Mouse (Mus musculus) limb, embryonic 10.5 days (tissue): ENCODE measurements around the gene Cacna1g. TPM values are rescaled to one million over a fixed set of nuclear protein-coding genes. Genes with fewer than 3 reads are reported as not detected.
A peak's percentile ranks its signal among the peaks of the same experiment; 100 is the strongest.

ENCODE experiments used
- DNase-seq: peaks from one replicate; pipeline ENCODE4 v3.0.0-alpha.2; 2017; ENCODE audit warnings: low spot score
- H3K27ac ChIP-seq: fragments of 300-500 bp; sonication (generic); 2 replicates; pipeline ENCODE4 v1.5.1; 2016; ENCODE audit warnings: mild to moderate bottlenecking
- H3K27me3 ChIP-seq: fragments of 300-500 bp; sonication (generic); 2 replicates; pipeline ENCODE4 v1.6.1; 2016; ENCODE audit warnings: low read depth, mild to moderate bottlenecking; ENCODE audit not compliant: poor library complexity, severe bottlenecking
- H3K36me3 ChIP-seq: fragments of 300-500 bp; sonication (generic); 2 replicates; pipeline ENCODE4 v1.6.1; 2016; ENCODE audit warnings: mild to moderate bottlenecking, moderate library complexity
- H3K4me1 ChIP-seq: fragments of 300-500 bp; sonication (generic); 2 replicates; pipeline ENCODE4 v1.6.1; 2016
- H3K4me3 ChIP-seq: fragments of 300-500 bp; sonication (generic); 2 replicates; pipeline ENCODE4 v1.5.1; 2016; ENCODE audit warnings: mild to moderate bottlenecking, moderate library complexity
- H3K9me3 ChIP-seq: fragments of 300-500 bp; sonication (generic); replicated peaks from 2 replicates; pipeline ENCODE4 v1.6.1; 2016; ENCODE audit warnings: mild to moderate bottlenecking
- WGBS: fragments of 180-500 bp; shearing (Covaris S2); methylation state at CpG from one replicate; pipeline ENCODE4 v1.1.7; 2016; 5-methylcytosine and 5-hydroxymethylcytosine counted together
- polyA plus RNA-seq: library from polyadenylated mRNA; unstranded; fragments of >200 nt; fragmentation: Nextera tagmentation; extraction: Ambion mirVana; gene quantifications from 2 replicates; pipeline ENCODE4 v1.2.1, GENCODE M21; 2016

Gene Cacna1g
- polyA plus RNA-seq, 1 experiment from 2014 or later: 21.4 TPM

- no peak overlapping the region for H3K4me3 ChIP-seq
- no peaks in the 10 kb centered on the region for H3K9me3 ChIP-seq
- peaks cover 32% of the 10 kb centered on the region for H3K27me3 ChIP-seq
- no peak for DNase-seq
- H3K36me3 ChIP-seq: no peaks in the 10 kb centered on the region
- 84% methylated on average over 4 of the region's 4 CpGs for WGBS
- H3K4me1 ChIP-seq: peaks cover 36% of the 10 kb centered on the region
- no peak overlapping the region for H3K27ac ChIP-seq
Observed at GRCm38 (mm10) chr11:94389021-94389420, 85.0 kb downstream of the Cacna1g start.

GRCm38 (mm10) chr11:94387756-94388155, 86.2 kb downstream of the Cacna1g start:
- 64% methylated on average over 4 of the region's 4 CpGs for WGBS
- no peak overlapping the region for H3K27ac ChIP-seq
- no peaks in the 10 kb centered on the region for H3K9me3 ChIP-seq
- no peak overlapping the region for H3K4me3 ChIP-seq
- DNase-seq: no peak
- H3K27me3 ChIP-seq: peaks cover 21% of the 10 kb centered on the region
- peaks cover 34% of the 10 kb centered on the region for H3K4me1 ChIP-seq
- no peaks in the 10 kb centered on the region for H3K36me3 ChIP-seq

GRCm38 (mm10) chr11:94385977-94386771, 87.8 kb downstream of the Cacna1g start:
- WGBS: 9% methylated on average over 12 of the region's 12 CpGs
- peak; percentile 55 for DNase-seq
- peaks cover 32% of the 10 kb centered on the region for H3K4me1 ChIP-seq
- H3K9me3 ChIP-seq: no peaks in the 10 kb centered on the region
- peak overlapping the region; percentile 60 for H3K27ac ChIP-seq
- no peaks in the 10 kb centered on the region for H3K36me3 ChIP-seq
- peak overlapping the region; percentile 19 for H3K4me3 ChIP-seq
- 0 out of 2 replicates have a peak, but pooled peaks cover 6% of the 10 kb centered on the region for H3K27me3 ChIP-seq

- WGBS: 78% methylated on average over 8 of the region's 8 CpGs
Observed at GRCm38 (mm10) chr11:94379736-94380135, 94.3 kb downstream of the Cacna1g start.

GRCm38 (mm10) chr11:94379061-94379460, 94.9 kb downstream of the Cacna1g start:
- no peak for DNase-seq
- H3K36me3 ChIP-seq: no peaks in the 10 kb centered on the region
- no peaks in the 10 kb centered on the region for H3K9me3 ChIP-seq
- no peaks in the 10 kb centered on the region for H3K27me3 ChIP-seq
- 45% methylated on average over 2 of the region's 2 CpGs for WGBS
- H3K4me3 ChIP-seq: no peak overlapping the region
- H3K27ac ChIP-seq: no peak overlapping the region
- H3K4me1 ChIP-seq: 0 out of 2 replicates have a peak, but pooled peaks cover 7% of the 10 kb centered on the region

More at GRCm38 (mm10) chr11:94379736-94380135, 94.3 kb downstream of the Cacna1g start:
- Histone ChIP-seq H3K36me3 (no peaks in the 10 kb centered on the region), H3K4me3 (no peak overlapping the region), H3K27ac (no peak overlapping the region), H3K9me3 (no peaks in the 10 kb centered on the region), H3K4me1 (0 out of 2 replicates have a peak, but pooled peaks cover 7% of the 10 kb centered on the region), H3K27me3 (no peaks in the 10 kb centered on the region)
- no peak for DNase-seq

- Histone ChIP-seq H3K4me3 (no peak overlapping the region), H3K27me3 (peaks cover 20% of the 10 kb centered on the region), H3K9me3 (no peaks in the 10 kb centered on the region), H3K27ac (no peak overlapping the region), H3K4me1 (peaks cover 9% of the 10 kb centered on the region; the same call in 1 of the 2 replicates), H3K36me3 (no peaks in the 10 kb centered on the region)
- no peak for DNase-seq
- 90% methylated on average over 13 of the region's 13 CpGs for WGBS
Observed at GRCm38 (mm10) chr11:94374276-94374948, 99.6 kb downstream of the Cacna1g start.

- Histone ChIP-seq H3K36me3 (no peaks in the 10 kb centered on the region), H3K27ac (no peak overlapping the region), H3K4me3 (no peak overlapping the region), H3K9me3 (no peaks in the 10 kb centered on the region), H3K27me3 (peaks cover 20% of the 10 kb centered on the region), H3K4me1 (peaks cover 9% of the 10 kb centered on the region; the same call in 1 of the 2 replicates)
- WGBS: 18% methylated on average over 5 of the region's 5 CpGs
- no peak for DNase-seq
Observed at GRCm38 (mm10) chr11:94370809-94371208, 103.2 kb downstream of the Cacna1g start.

GRCm38 (mm10) chr11:94369981-94370380, 104.0 kb downstream of the Cacna1g start:
- H3K27me3 ChIP-seq: peaks cover 20% of the 10 kb centered on the region
- no peak overlapping the region for H3K4me3 ChIP-seq
- WGBS: 78% methylated on average over 6 of the region's 6 CpGs
- no peaks in the 10 kb centered on the region for H3K9me3 ChIP-seq
- H3K36me3 ChIP-seq: no peaks in the 10 kb centered on the region
- no peak overlapping the region for H3K27ac ChIP-seq
- peaks cover 9% of the 10 kb centered on the region; the same call in 1 of the 2 replicates for H3K4me1 ChIP-seq
- DNase-seq: no peak

GRCm38 (mm10) chr11:94365340-94365739, 108.7 kb downstream of the Cacna1g start:
- Histone ChIP-seq H3K27ac (no peak overlapping the region), H3K27me3 (0 out of 2 replicates have a peak, but pooled peaks cover 4% of the 10 kb centered on the region), H3K4me1 (no peaks in the 10 kb centered on the region; the same call in 1 of the 2 replicates), H3K9me3 (no peaks in the 10 kb centered on the region), H3K36me3 (no peaks in the 10 kb centered on the region), H3K4me3 (no peak overlapping the region)
- WGBS: 77% methylated on average over 3 of the region's 3 CpGs
- DNase-seq: no peak

GRCm38 (mm10) chr11:94363690-94364089, 110.3 kb downstream of the Cacna1g start:
- Histone ChIP-seq H3K27ac (no peak overlapping the region), H3K4me3 (no peak overlapping the region), H3K9me3 (no peaks in the 10 kb centered on the region), H3K4me1 (no peaks in the 10 kb centered on the region), H3K36me3 (no peaks in the 10 kb centered on the region), H3K27me3 (0 out of 2 replicates have a peak, but pooled peaks cover 4% of the 10 kb centered on the region)
- no peak for DNase-seq
- WGBS: 87% methylated on average over 7 of the region's 7 CpGs

- H3K4me1 ChIP-seq: no peaks in the 10 kb centered on the region
- no peak overlapping the region for H3K4me3 ChIP-seq
- H3K27ac ChIP-seq: no peak overlapping the region
- H3K9me3 ChIP-seq: no peaks in the 10 kb centered on the region
- no peaks in the 10 kb centered on the region for H3K36me3 ChIP-seq
- H3K27me3 ChIP-seq: 0 out of 2 replicates have a peak, but pooled peaks cover 4% of the 10 kb centered on the region
- 92% methylated on average over 5 of the region's 5 CpGs for WGBS
- no peak for DNase-seq
Observed at GRCm38 (mm10) chr11:94362101-94362500, 111.9 kb downstream of the Cacna1g start.

- Histone ChIP-seq H3K4me3 (no peak overlapping the region), H3K27ac (no peak overlapping the region), H3K9me3 (no peaks in the 10 kb centered on the region), H3K36me3 (no peaks in the 10 kb centered on the region), H3K27me3 (0 out of 2 replicates have a peak, but pooled peaks cover 4% of the 10 kb centered on the region), H3K4me1 (no peaks in the 10 kb centered on the region)
- DNase-seq: no peak
- WGBS: 92% methylated on average over 14 of the region's 14 CpGs
Observed at GRCm38 (mm10) chr11:94361166-94361870, 112.7 kb downstream of the Cacna1g start.
